Mouse (Mus musculus): ENCODE results near the gene Exoc3l. TPM values are rescaled to one million over a fixed set of nuclear protein-coding genes. Genes with fewer than 3 reads are reported as not detected.

Exoc3l gene
- polyA plus RNA-seq, 1 experiment from 2014 or later, result 15.2 TPM

DNA sequence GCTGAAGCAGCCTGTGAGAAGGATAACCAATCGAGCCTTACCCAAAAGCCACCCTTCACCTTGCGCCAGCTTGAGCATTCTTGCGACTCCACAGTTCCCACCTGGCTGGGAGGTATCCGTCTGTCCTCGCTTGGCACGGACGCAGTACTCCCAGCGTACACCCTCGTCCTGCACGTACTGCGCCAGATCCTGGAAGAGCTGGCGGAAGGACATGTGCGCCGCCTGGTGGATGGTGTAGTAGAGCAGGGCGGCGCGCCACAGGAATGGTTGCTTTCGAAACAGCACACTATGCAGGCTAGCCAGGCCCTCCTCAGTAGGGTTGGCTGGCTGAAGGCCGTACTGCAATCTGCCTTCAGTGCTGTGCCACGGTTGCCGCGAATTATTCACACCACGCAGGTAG is 12.8 kb downstream of the Exoc3l start:
- Histone ChIP-seq H3K9me3 (no peaks in the 10 kb centered on the region), H3K4me3 (no peak overlapping the region), H3K27me3 (ENCODE audit: insufficient read depth, poor library complexity, severe bottlenecking) (peaks cover 81% of the 10 kb centered on the region), H3K4me1 (replicated peaks) (peaks cover 36% of the 10 kb centered on the region), H3K36me3 (peaks cover 56% of the 10 kb centered on the region), H3K27ac (no peak overlapping the region)
- WGBS, result 24% methylated on average over 23 of the region's 23 CpGs
- no peak for DNase-seq (ENCODE audit: low spot score)

DNA sequence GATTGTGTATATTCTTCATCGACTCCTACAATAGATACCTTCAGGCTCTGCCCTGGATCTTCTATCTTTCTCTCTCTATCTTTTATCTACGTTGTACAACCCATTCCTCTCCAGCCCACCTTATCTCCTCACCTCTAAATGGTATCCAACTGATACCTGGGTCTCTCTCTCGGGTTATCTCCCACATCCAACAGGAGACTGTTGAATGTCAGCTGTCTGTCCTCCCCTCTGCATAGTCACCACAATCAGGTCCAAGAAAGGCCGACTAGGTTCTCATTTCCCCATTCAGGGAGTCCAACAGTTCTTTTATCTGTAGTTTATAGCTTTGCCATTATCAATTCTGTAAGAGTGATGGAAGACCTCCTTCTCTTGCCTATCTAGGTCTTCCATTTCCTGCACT is 13.7 kb downstream of the Exoc3l start:
- H3K4me1 ChIP-seq (replicated peaks), result peaks cover 29% of the 10 kb centered on the region
- H3K4me3 ChIP-seq, result no peak overlapping the region
- no peak overlapping the region for H3K27ac ChIP-seq
- 84% methylated on average over 4 of the region's 4 CpGs for WGBS
- peaks cover 56% of the 10 kb centered on the region for H3K36me3 ChIP-seq
- H3K9me3 ChIP-seq, result no peaks in the 10 kb centered on the region
- DNase-seq (ENCODE audit: low spot score), result no peak
- peaks cover 89% of the 10 kb centered on the region for H3K27me3 ChIP-seq (ENCODE audit: insufficient read depth, poor library complexity, severe bottlenecking)

DNA sequence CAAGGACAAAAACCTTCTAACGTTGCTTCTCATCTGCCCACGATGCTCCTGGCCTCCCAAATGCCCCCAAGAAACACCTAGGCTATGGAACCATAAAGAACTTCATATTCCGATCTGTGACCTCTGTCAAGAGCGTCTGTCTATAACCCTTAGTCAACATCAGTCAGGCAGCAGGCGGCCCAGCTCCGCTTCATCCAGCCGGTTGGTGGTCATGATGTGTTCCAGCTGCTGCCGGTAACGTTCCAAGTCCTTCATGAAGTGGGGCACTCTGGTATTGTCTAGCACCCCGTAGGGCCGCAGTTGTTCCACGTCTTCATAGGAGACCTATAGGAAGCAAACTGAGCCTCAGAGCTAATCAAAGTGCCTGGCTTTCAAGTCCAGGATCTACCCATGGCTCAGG is 14.1 kb downstream of the Exoc3l start:
- WGBS, result 91% methylated on average over 12 of the region's 12 CpGs
- Histone ChIP-seq H3K27me3 (ENCODE audit: insufficient read depth, poor library complexity, severe bottlenecking) (peaks cover 93% of the 10 kb centered on the region), H3K4me1 (replicated peaks) (peaks cover 28% of the 10 kb centered on the region)

DNA sequence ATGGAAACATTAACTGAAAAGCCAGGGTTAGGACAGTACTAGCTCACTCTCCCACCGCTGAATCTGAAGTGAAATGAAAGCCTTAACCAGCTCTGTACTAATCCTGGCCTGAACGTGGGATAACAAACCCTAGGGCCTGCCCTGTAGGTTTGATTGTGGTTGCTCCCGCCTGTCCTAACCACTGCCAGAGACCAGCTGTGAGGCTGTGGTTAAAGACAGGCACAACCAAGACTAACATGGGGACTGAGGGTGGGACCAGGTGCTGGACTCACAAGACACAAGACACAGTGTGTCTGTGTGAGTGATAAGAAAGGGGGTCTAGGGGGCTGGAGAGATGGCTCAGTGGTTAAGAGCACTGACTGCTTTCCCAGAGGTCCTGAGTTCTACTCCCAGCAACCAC is 15.3 kb downstream of the Exoc3l start:
- Histone ChIP-seq H3K36me3 (peaks cover 51% of the 10 kb centered on the region), H3K4me3 (no peak overlapping the region), H3K4me1 (replicated peaks) (peaks cover 34% of the 10 kb centered on the region), H3K9me3 (no peaks in the 10 kb centered on the region), H3K27me3 (ENCODE audit: insufficient read depth, poor library complexity, severe bottlenecking) (peaks cover 97% of the 10 kb centered on the region), H3K27ac (no peak overlapping the region)
- no peak for DNase-seq (ENCODE audit: low spot score)
- WGBS, result 60% methylated on average over 3 of the region's 3 CpGs

More for the DNA sequence above, 14.1 kb downstream of the Exoc3l start:
- Histone ChIP-seq H3K4me3 (no peak overlapping the region), H3K9me3 (no peaks in the 10 kb centered on the region), H3K36me3 (peaks cover 56% of the 10 kb centered on the region), H3K27ac (no peak overlapping the region)
- DNase-seq (ENCODE audit: low spot score), result no peak

DNA sequence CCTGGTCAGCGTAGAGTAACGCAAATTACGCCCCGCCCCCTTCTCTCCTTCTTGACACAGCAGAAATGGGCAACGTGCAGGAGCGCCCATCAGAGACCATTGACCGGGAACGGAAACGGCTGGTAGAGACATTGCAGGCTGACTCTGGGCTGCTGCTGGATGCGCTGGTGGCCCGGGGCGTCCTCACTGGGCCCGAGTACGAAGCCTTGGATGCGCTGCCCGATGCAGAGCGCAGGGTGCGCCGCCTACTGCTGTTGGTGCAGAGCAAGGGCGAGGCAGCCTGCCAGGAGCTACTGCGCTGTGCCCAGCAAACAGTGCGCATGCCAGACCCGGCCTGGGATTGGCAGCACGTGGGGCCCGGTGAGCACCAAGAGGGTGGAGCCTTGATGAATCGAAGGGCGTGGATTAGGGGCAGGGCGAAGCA is 17.0 kb downstream of the Exoc3l start:
- Histone ChIP-seq H3K9me3 (no peaks in the 10 kb centered on the region), H3K4me1 (replicated peaks) (peaks cover 34% of the 10 kb centered on the region), H3K4me3 (peak overlapping the region; percentile 34), H3K36me3 (peaks cover 38% of the 10 kb centered on the region), H3K27ac (no peak overlapping the region), H3K27me3 (ENCODE audit: insufficient read depth, poor library complexity, severe bottlenecking) (peaks cover 100% of the 10 kb centered on the region)
- no peak for DNase-seq (ENCODE audit: low spot score)
- 2% methylated on average over 28 of the region's 28 CpGs for WGBS

DNA sequence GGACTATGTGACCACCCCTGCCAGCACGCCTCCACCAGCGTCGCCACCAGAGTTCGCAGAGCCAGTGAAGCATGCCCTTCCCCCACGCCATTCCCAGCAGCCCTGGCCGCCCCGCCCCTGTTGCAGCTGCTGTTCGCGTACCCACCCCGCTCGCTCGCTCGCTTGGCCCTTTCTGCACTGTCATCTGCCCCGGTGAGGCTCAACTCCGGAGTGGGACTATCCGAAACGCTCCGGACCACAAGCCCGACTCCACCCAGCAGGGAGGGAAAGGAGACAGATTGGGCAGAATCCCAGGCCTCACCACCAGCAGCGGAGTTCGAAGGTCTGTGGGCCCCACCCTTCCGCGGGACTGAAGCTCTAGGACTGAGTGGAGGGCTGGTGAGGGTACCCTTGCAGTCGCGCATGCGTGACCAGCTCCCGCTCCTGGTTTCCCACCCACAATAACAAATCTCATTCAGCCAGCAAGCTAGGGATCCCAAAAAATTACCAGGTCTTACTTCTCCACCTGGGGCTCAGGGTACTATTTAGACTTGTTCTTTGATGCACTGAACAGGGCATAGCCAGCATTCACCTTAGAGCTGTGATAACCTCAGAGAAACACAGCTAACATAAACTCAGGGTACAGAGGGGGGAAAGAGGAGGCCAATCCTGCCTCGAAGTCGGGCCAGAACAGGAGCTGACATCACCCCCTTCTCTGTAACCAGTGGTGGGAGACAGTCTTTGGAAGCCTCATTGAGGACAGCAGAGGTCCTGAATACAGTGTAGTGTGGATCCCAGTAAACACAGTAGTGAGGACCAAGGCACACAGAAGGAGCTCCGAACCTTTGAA is 19.4 kb downstream of the Exoc3l start:
- H3K9me3 ChIP-seq, result no peaks in the 10 kb centered on the region

DNA sequence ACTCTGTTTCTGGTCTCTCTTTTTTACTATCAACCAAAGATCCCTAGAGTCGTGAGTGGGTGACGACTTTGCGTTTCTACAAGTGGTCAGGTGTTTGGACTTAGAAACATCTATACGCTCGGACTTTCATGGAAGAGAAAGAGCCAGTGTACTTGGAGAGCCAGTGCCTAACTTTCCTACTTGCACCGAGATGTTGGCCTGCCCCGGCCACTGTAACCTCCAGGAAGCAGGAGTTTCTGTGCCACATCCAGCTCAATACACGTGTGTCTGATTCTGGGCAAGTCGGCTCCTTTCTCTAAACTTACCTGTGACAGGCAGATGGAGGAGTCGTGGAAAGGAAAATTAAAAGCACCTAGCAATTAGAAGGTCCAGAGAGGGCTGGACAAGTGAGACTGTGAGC is 20.1 kb downstream of the Exoc3l start, which contains the start of gene Nol3:
Nol3 (plus strand) TSS at position 301 of the 400 bp plus-strand sequence.
- Histone ChIP-seq H3K36me3 (peaks cover 10% of the 10 kb centered on the region; the same call in 1 of the 2 replicates), H3K27me3 (ENCODE audit: insufficient read depth, poor library complexity, severe bottlenecking) (peaks cover 100% of the 10 kb centered on the region), H3K4me3 (peak within 1 kb of the TSS; percentile 55), H3K27ac (peak within 1 kb of the TSS; percentile 30), H3K9me3 (no peaks in the 10 kb centered on the region), H3K4me1 (replicated peaks) (peaks cover 34% of the 10 kb centered on the region)
- no peak for DNase-seq (ENCODE audit: low spot score)
- WGBS, result 5% methylated on average over 10 of the region's 10 CpGs

More for the DNA sequence above, 19.4 kb downstream of the Exoc3l start:
- Histone ChIP-seq H3K27ac (peak overlapping the region; percentile 30), H3K36me3 (peaks cover 14% of the 10 kb centered on the region), H3K27me3 (ENCODE audit: insufficient read depth, poor library complexity, severe bottlenecking) (peaks cover 100% of the 10 kb centered on the region), H3K4me1 (replicated peaks) (peaks cover 32% of the 10 kb centered on the region), H3K4me3 (peak overlapping the region; percentile 55)
- WGBS, result 4% methylated on average over 30 of the region's 30 CpGs
- DNase-seq (ENCODE audit: low spot score), result peak; percentile 66

DNA sequence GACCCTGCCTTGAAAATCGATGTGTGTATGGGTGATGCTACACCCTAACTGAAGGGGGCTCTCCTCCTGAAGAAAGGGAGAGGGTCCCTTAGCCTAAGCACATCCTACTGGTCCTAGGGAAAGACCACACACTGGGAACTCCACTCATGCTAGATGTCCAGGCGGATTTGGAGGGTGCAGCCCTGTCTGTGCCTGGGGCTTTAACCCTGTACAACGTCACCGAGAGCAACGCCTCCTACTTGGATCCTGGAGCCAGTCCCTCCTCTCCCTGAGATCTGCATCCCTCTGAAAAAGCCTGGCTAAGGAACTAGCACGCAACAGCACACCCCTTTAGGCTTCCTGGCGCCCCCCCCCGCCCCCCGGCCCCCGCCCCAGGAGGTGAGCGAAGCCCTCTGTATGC is 20.5 kb downstream of the Exoc3l start:
- no peak for DNase-seq (ENCODE audit: low spot score)
- WGBS, result 6% methylated on average over 11 of the region's 11 CpGs
- Histone ChIP-seq H3K36me3 (peaks cover 7% of the 10 kb centered on the region; the same call in 1 of the 2 replicates), H3K27ac (no peak overlapping the region), H3K27me3 (ENCODE audit: insufficient read depth, poor library complexity, severe bottlenecking) (peaks cover 100% of the 10 kb centered on the region), H3K4me1 (replicated peaks) (peaks cover 39% of the 10 kb centered on the region), H3K9me3 (no peaks in the 10 kb centered on the region), H3K4me3 (peak overlapping the region; percentile 55; the same call in 1 of the 2 replicates)

DNA sequence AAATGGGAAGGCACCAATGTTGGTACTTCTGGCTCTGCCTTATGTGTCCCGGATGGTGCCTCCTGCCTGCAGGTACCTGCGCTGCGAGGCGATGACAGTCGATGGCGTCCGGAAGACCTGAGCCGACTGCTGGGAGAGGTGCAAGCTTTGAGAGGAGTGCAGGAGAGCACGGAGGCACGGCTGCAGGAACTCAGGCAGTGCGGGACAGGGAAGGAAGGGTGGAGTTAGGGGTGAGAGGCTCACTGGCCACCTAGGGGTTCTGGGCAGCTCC is 25.1 kb downstream of the Exoc3l start:
- Histone ChIP-seq H3K4me1 (replicated peaks) (peaks cover 47% of the 10 kb centered on the region), H3K4me3 (peak overlapping the region; percentile 11; the same call in 1 of the 2 replicates), H3K36me3 (no peaks in the 10 kb centered on the region), H3K27ac (no peak overlapping the region), H3K27me3 (ENCODE audit: insufficient read depth, poor library complexity, severe bottlenecking) (peaks cover 100% of the 10 kb centered on the region), H3K9me3 (peaks cover 6% of the 10 kb centered on the region)
- 2% methylated on average over 11 of the region's 11 CpGs for WGBS
- DNase-seq (ENCODE audit: low spot score), result no peak

DNA sequence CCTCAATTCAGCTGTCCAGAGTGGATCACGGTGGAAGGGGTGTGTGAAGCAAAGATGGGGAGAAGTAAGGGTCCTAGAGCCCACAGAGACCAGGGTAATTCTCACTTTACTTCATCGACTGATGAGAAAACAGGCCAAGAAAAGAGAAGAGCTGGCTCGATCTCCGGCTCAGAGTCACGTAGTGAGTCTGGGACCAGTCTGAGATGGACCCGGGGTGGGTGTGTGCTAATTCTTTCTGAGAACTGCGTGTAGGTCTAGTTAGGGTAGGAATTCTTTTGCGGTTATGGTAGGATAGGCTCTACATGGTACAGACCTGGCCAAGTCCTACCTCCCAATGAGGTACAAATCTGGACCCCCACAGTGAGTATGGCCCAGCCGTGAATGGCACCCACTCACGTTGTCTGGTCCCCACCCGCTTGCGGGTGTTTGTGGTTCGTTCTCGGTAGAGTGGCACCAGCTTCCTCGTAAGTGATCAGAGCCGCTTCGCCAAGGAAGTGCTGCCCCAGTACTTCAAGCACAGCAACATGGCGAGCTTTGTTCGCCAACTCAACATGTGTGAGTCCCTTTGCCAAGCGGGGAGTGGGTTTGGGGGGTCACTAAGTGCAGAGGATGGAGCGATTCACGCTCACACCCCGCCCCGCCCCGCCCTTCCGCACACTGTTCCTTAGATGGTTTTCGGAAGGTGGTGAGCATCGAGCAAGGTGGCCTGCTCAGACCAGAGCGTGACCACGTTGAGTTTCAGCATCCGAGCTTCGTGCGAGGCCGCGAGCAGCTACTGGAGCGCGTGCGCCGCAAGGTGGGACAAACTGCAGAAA is 25.6 kb downstream of the Exoc3l start:
- DNase-seq (ENCODE audit: low spot score), result peak; percentile 40
- H3K36me3 ChIP-seq, result no peaks in the 10 kb centered on the region

DNA sequence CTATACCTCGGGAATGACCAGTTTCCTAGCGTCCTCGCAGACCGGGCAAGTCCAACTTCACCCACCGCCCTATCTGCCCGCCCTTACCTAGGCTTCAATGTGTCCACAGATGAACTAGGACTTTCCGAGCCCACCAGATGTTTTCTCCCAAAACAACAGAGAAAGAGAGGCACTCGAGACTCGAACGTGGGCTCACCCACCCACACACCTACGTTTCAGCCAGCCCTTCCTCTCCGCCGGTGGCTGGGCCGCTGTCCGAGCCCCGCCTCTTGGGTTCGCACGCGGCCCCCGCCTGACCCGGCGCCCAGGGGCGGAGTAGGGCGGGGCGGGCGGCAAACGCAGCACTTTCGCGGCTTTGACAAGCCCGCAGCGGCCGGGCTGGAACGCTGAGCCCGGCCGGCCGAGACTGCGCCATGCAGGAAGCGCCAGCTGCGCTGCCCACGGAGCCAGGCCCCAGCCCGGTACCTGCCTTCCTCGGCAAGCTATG is 26.4 kb downstream of the Exoc3l start, which contains the start of gene Hsf4:
Hsf4 (plus strand) TSS at position 341 of the 487 bp plus-strand sequence.
- Histone ChIP-seq H3K27me3 (ENCODE audit: insufficient read depth, poor library complexity, severe bottlenecking) (peaks cover 100% of the 10 kb centered on the region), H3K27ac (peak within 1 kb of the TSS; percentile 45), H3K9me3 (peaks cover 6% of the 10 kb centered on the region), H3K4me3 (peak within 1 kb of the TSS; percentile 59), H3K36me3 (no peaks in the 10 kb centered on the region), H3K4me1 (replicated peaks) (peaks cover 47% of the 10 kb centered on the region)
- peak; percentile 42 for DNase-seq (ENCODE audit: low spot score)
- under 1% methylated on average over 42 of the region's 42 CpGs for WGBS

More for the DNA sequence above, 25.6 kb downstream of the Exoc3l start:
- H3K27me3 ChIP-seq (ENCODE audit: insufficient read depth, poor library complexity, severe bottlenecking), result peaks cover 100% of the 10 kb centered on the region
- no peak overlapping the region for H3K27ac ChIP-seq
- peak overlapping the region; percentile 59 for H3K4me3 ChIP-seq
- peaks cover 41% of the 10 kb centered on the region for H3K4me1 ChIP-seq (replicated peaks)
- 2% methylated on average over 39 of the region's 39 CpGs for WGBS
- peaks cover 6% of the 10 kb centered on the region for H3K9me3 ChIP-seq

DNA sequence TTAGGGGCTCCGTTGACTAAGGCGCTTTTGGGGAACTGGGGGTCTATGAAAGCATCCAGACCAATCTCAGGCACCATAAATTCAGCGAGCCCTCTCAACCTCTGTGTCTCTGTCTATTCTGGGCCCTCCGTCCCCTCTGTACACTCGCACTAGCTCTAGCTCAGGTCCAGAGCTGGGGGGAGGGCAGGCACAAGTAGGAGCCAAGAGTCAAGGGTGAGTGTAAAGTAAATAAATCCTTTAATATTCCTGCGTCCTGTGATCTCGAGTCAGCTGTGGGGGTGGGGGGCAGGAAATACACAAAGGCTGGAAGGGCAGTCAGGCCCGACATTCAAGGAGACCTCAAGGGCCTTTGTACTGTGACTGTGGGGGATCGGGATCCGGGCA is 26.8 kb downstream of the Exoc3l start:
- under 1% methylated on average over 10 of the region's 10 CpGs for WGBS
- no peaks in the 10 kb centered on the region for H3K36me3 ChIP-seq
- H3K9me3 ChIP-seq, result peaks cover 6% of the 10 kb centered on the region
- peak overlapping the region; percentile 59 for H3K4me3 ChIP-seq
- H3K27ac ChIP-seq, result peak overlapping the region; percentile 45
- DNase-seq (ENCODE audit: low spot score), result no peak
- H3K4me1 ChIP-seq (replicated peaks), result peaks cover 51% of the 10 kb centered on the region
- H3K27me3 ChIP-seq (ENCODE audit: insufficient read depth, poor library complexity, severe bottlenecking), result peaks cover 100% of the 10 kb centered on the region
